Mouse (Mus musculus): Measurements from ENCODE around the gene Smad5.

The Smad5 gene

DNA sequence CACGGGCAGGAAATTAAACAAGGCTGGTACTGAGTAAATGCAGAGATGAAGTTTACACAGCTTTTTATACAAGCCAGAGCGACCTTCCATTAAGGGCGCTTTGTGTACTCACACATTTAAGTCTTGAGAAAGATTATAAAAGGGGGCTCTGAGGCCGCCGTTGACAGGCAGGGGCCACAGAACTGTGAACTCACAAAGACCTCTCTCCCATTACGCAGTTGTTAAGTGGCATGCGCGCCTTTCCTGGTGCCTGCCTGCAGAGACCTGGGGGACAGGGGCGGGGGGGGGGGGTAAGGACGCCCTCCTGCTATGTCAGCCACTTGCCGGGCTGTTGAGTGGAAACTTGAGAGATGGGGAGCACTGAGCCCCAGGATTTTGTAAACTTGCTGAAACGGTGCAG, 54.4 kb downstream of the Smad5 start:
- DNase-seq, result no peak

- peak; percentile 64 to 65 for DNase-seq
These were observed 55.7 kb downstream of the Smad5 start for GRCm38 (mm10) chr13:56758492-56758891.

DNA sequence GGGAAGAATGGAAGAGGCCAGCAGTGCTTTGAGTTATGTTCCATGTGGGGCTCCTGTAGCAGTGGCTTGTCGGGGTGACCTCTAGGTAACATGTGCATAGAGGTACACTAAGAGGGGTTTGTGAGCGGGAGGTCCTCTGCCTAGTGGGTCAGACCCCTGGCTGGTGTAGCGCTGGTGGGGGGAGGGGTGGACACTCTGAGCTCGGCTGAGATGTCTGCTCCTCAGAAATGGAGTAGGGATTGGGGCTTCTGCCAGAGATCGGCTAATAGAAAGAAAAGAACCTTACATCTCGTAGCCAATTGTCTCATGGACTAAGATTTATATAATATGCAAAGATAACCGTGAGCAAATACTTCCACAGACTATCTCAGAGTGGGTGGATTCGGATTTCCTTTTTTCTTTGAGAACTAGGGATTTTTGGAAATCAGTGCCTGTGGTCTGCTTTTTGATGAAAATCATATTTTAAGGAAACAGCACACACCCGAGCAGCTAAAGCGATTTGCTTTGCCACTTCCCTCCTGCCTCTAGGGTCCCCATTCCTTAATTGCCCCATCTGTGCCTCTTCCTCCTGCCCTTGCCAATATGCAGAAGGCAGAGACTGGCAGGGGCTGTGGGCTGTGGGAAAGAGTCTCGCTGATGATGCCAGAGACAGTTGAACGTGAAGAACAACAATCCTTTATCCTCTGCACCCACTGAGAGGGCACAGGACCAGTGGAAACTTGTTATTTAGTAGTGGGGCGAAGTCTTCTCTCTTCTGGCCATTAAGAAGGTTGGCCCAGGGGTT, 59.8 kb downstream of the Smad5 start:
- DNase-seq, result no peak

- no peak for DNase-seq
These were observed 62.6 kb downstream of the Smad5 start for GRCm38 (mm10) chr13:56765284-56766032.

GRCm38 (mm10) chr13:56766211-56766610, 63.4 kb downstream of the Smad5 start:
- DNase-seq, result no peak

DNA sequence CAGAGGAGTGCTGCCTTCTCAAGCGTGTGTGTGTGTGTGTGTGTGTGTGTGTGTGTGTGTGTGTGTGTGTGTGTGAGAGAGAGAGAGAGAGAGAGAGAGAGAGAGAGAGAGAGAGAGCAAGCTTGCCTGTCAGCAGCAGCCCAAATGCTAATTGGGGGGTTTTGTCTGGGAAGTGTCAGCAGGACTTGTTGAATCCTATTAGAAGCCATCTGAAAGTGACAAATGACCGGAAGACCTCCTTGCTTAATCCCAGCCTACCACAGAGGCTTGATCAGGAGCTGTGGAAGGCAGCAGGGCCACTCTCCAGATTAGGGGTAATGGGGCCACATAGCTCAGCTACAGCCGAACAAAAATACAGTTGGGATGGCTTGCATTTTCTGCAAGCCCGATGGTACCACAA, 66.6 kb downstream of the Smad5 start:
- DNase-seq, result no peak

DNA sequence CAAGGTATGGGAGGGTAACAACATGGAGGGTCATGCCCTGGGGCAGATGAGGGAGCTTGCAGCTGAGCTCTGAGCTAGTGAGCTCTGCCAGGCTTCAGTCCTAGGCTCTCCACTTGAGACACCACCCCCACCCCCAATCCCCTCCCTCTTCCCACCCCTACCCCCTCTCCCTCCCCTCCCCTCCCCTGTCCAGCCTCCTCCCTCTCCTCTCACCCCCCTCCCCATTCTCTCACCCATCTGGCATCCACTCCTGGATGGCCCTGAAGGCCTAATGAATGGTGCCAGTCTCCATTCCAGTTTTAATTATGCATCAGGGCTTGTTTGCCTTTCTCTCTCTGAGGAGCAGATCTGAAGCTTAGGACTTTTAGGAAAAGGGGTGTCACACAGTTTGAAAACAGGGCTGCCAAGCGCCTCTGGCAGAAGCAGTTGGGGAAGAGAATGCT, 67.3 kb downstream of the Smad5 start:
- DNase-seq, result no peak

GRCm38 (mm10) chr13:56770786-56771185, 68.0 kb downstream of the Smad5 start:
- no peak for DNase-seq

- DNase-seq, result no peak
These were observed 69.8 kb downstream of the Smad5 start for GRCm38 (mm10) chr13:56772592-56772991.

- DNase-seq, result no peak
These were observed 70.6 kb downstream of the Smad5 start for GRCm38 (mm10) chr13:56773262-56773870.

- no peak for DNase-seq
These were observed 71.5 kb downstream of the Smad5 start for GRCm38 (mm10) chr13:56774304-56774703.

DNA sequence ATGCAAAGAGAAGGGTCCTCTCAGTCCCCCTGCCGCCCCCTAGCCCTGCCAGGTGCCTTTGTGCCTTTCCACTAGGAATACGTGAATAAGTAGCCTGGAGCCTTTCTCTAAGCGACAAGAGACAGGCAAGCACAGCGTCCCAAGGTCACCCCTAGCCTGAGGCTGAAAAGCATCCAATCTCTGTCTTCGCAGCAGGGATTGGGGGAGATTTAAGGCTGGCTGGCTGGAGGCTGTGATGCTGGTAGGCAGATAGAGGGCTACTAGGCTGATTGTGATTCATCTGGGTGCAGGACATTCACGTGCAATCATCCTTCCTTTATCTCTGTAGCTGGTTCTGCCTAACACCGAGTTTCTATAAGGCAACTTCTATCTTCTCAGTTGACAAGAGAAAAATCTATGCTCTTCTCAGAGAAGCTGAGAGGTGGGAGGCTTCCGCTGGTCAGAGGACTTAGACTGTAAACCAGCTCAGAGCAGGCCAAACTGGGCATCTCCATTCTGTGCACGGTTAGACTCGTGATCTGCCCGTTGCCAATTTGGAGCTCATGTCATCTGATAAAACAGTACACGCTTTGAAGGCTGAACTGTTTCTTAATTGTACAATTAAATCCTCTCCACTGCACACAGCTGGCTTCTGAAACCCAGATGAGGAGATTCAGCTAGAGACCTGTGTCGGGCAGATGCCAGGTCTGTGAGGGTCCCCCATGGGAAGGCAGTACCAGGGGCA, 78.1 kb downstream of the Smad5 start:
- DNase-seq, result no peak

- no peak for DNase-seq
These were observed 78.9 kb downstream of the Smad5 start for GRCm38 (mm10) chr13:56781697-56782096.

DNA sequence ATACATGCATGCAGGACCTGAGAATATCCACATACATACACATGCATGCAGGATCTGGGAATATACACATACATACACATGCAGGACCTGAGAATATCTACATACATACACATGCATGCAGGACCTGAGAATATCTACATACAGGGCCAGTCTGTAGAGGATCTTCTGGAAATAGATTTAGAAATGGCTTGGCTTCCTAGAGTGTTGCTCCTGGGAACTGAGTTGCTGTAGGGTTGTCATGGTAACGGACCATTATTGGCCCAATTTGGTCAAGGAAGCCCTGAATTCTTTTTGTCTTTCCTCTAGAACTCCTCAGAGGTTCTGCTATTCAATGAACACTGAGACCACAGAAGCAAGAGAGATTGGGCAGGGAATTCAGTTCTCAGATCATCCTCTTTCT, 79.8 kb downstream of the Smad5 start:
- no peak for DNase-seq

- DNase-seq, result no peak
These were observed 87.9 kb downstream of the Smad5 start for GRCm38 (mm10) chr13:56790683-56791082.
